Mouse (Mus musculus): ENCODE results near the gene Eif3l. TPM values are rescaled to one million over a fixed set of nuclear protein-coding genes. Genes with fewer than 3 reads are reported as not detected.

Gene Eif3l
- polyA plus RNA-seq, 1 experiment from 2014 or later: 241 TPM

DNA sequence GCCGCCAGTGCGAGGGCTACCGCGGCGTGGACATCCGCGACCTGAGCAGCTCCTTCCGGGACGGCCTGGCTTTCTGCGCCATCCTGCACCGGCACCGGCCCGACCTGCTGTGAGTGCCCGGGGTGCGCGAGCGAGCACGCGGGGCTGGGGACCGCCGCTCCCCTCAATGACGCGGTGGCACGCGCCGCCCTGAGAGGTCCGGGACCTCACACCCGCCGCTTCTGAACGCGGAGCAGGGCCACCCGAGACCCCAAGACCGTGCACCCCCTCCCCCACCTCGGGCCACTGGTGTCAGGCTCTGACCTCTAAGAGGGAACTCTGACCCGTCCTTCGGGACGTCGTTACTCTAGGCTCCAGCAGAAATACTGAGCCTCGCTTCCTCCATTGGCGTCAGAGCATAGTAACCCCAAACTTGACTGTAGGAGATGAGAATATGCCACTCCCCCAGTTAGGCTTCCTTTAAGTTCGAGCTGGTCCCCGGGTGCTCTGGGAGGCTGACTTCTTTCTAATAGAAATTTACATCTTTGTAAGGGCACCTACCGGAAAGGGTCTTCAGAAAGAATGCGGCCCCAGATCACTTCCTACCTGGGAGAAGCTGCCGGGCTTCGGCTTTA is 34.4 kb downstream of the Eif3l start:
- Histone ChIP-seq H3K4me2 (peak overlapping the region; percentile 96), H3K9me3 (no peaks in the 10 kb centered on the region), H3K27ac (peak overlapping the region; percentile 93), H3K9ac (replicated peaks) (peak overlapping the region; percentile 89), H3K4me3 (replicated peaks) (peak overlapping the region; percentile 92), H3K36me3 (peaks cover 21% of the 10 kb centered on the region; the same call in 1 of the 2 replicates), H3K27me3 (peaks cover 8% of the 10 kb centered on the region), H3K4me1 (replicated peaks) (peaks cover 36% of the 10 kb centered on the region)
- under 1% methylated on average over 46 of the region's 46 CpGs for WGBS
- peak; percentile 9; the same call in 1 of the 2 replicates for ATAC-seq (ENCODE audit: insufficient number of reproducible peaks, insufficient read depth, low FRiP score, low TSS enrichment, low read depth)

DNA sequence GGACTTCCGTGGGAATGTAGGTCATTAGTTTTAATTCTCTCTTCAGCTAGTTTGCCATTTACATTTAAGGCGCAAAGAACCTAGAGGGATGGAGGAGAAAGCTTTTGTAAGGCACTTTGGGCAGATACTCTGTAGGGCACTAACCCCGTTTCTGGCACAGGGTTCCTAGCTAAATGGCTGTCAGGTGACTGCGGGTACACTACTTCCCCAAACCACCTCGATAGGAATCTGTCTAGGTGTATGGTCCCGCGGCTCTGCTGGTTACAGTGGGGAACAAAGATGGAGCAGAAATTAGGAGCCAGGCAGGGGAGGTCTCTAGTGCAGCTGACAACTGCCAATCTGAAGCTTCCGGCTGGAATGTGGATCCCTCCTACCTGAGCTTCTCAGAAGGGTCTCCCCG is 35.1 kb downstream of the Eif3l start:
- H3K4me3 ChIP-seq (replicated peaks): peak overlapping the region; percentile 92
- peak overlapping the region; percentile 96 for H3K4me2 ChIP-seq
- H3K4me1 ChIP-seq (replicated peaks): peaks cover 36% of the 10 kb centered on the region
- peaks cover 8% of the 10 kb centered on the region for H3K27me3 ChIP-seq
- H3K27ac ChIP-seq: no peak overlapping the region
- no peak for ATAC-seq (ENCODE audit: insufficient number of reproducible peaks, insufficient read depth, low FRiP score, low TSS enrichment, low read depth)
- peaks cover 27% of the 10 kb centered on the region for H3K36me3 ChIP-seq
- peak overlapping the region; percentile 89 for H3K9ac ChIP-seq (replicated peaks)
- no peaks in the 10 kb centered on the region for H3K9me3 ChIP-seq
- 18% methylated on average over 9 of the region's 9 CpGs for WGBS

DNA sequence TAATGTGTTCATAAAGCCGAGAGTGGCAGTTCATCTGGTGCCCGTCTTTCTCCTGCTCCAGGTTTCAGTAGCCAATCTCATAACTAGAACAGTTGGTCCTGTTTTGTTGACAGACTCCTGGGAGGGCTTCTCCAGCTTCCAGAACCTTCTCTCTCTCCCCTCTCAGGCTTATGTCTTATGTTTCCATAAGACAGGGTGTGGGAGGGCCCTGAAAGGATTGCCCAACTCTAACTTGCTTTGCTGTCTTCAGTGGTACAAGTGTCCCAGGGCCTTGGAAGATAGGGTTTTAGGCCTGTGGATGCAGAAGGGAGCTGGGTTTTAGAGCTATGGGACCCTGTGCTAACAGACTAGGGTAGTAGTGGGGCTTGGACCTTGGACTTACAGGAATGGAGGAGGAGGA is 35.5 kb downstream of the Eif3l start:
- Histone ChIP-seq H3K27ac (no peak overlapping the region), H3K9me3 (no peaks in the 10 kb centered on the region), H3K4me1 (replicated peaks) (peaks cover 36% of the 10 kb centered on the region), H3K27me3 (peaks cover 8% of the 10 kb centered on the region), H3K4me2 (peak overlapping the region; percentile 96), H3K36me3 (peaks cover 32% of the 10 kb centered on the region), H3K9ac (replicated peaks) (no peak overlapping the region; the same call in 1 of the 2 replicates), H3K4me3 (replicated peaks) (peak overlapping the region; percentile 92)
- ATAC-seq (ENCODE audit: insufficient number of reproducible peaks, insufficient read depth, low FRiP score, low TSS enrichment, low read depth): no peak
- WGBS: 57% methylated on average over 2 of the region's 2 CpGs

- no peak for ATAC-seq (ENCODE audit: insufficient number of reproducible peaks, insufficient read depth, low FRiP score, low TSS enrichment, low read depth)
- Histone ChIP-seq H3K4me1 (replicated peaks) (peaks cover 36% of the 10 kb centered on the region), H3K9me3 (no peaks in the 10 kb centered on the region), H3K9ac (replicated peaks) (no peak overlapping the region), H3K4me3 (replicated peaks) (no peak overlapping the region), H3K27ac (no peak overlapping the region), H3K27me3 (peaks cover 8% of the 10 kb centered on the region), H3K4me2 (no peak overlapping the region), H3K36me3 (peaks cover 44% of the 10 kb centered on the region)
- WGBS: 91% methylated on average over 4 of the region's 4 CpGs
Measured at GRCm38 (mm10) chr15:79111774-79112173, 36.8 kb downstream of the Eif3l start.

GRCm38 (mm10) chr15:79115276-79115675 is 40.3 kb downstream of the Eif3l start:
- H3K9me3 ChIP-seq: no peaks in the 10 kb centered on the region
- H3K27ac ChIP-seq: 0 out of 2 replicates have a peak overlapping the region, but pooled peaks have one; percentile 23
- no peak overlapping the region for H3K4me2 ChIP-seq
- peaks cover 4% of the 10 kb centered on the region; the same call in 1 of the 2 replicates for H3K27me3 ChIP-seq
- WGBS: 58% methylated on average over 5 of the region's 5 CpGs
- H3K36me3 ChIP-seq: peaks cover 79% of the 10 kb centered on the region
- no peak for ATAC-seq (ENCODE audit: insufficient number of reproducible peaks, insufficient read depth, low FRiP score, low TSS enrichment, low read depth)
- H3K9ac ChIP-seq (replicated peaks): peak overlapping the region; percentile 23; the same call in 1 of the 2 replicates
- peaks cover 16% of the 10 kb centered on the region for H3K4me1 ChIP-seq (replicated peaks)
- no peak overlapping the region for H3K4me3 ChIP-seq (replicated peaks)

DNA sequence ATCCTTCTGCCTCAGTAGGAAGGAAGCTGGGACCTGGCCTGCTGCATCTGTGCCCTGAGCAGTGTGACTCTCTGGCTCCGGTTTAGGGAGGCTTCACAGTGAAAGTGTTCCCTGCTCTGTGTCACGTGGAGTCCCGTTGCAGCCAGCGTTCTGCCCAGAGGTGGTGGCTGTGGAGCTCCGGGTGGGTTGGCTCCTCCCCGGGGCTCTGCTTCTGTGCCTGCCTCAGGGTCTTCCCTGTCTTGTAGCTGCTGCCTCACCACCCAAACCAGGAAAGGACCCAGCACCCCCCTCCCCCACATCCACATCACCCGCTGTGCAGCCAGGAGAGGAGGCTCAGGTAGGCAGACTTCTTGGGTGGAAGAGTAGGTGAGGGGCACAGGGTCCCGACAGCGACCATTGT is 44.5 kb downstream of the Eif3l start:
- WGBS: 80% methylated on average over 9 of the region's 9 CpGs

GRCm38 (mm10) chr15:79122119-79122518 is 47.1 kb downstream of the Eif3l start:
- Histone ChIP-seq H3K9me3 (no peaks in the 10 kb centered on the region), H3K9ac (replicated peaks) (no peak overlapping the region), H3K27me3 (no peaks in the 10 kb centered on the region), H3K4me3 (replicated peaks) (no peak overlapping the region), H3K27ac (no peak overlapping the region), H3K36me3 (peaks cover 98% of the 10 kb centered on the region), H3K4me1 (replicated peaks) (0 out of 2 replicates have a peak, but pooled peaks cover 3% of the 10 kb centered on the region), H3K4me2 (no peak overlapping the region)
- no peak for ATAC-seq (ENCODE audit: insufficient number of reproducible peaks, insufficient read depth, low FRiP score, low TSS enrichment, low read depth)
- WGBS: 68% methylated on average over 4 of the region's 4 CpGs

More for the DNA sequence above, 44.5 kb downstream of the Eif3l start:
- Histone ChIP-seq H3K4me2 (no peak overlapping the region), H3K36me3 (peaks cover 98% of the 10 kb centered on the region), H3K27me3 (no peaks in the 10 kb centered on the region), H3K27ac (no peak overlapping the region), H3K9me3 (no peaks in the 10 kb centered on the region), H3K4me3 (replicated peaks) (no peak overlapping the region), H3K4me1 (replicated peaks) (0 out of 2 replicates have a peak, but pooled peaks cover 3% of the 10 kb centered on the region), H3K9ac (replicated peaks) (no peak overlapping the region)
- no peak for ATAC-seq (ENCODE audit: insufficient number of reproducible peaks, insufficient read depth, low FRiP score, low TSS enrichment, low read depth)

DNA sequence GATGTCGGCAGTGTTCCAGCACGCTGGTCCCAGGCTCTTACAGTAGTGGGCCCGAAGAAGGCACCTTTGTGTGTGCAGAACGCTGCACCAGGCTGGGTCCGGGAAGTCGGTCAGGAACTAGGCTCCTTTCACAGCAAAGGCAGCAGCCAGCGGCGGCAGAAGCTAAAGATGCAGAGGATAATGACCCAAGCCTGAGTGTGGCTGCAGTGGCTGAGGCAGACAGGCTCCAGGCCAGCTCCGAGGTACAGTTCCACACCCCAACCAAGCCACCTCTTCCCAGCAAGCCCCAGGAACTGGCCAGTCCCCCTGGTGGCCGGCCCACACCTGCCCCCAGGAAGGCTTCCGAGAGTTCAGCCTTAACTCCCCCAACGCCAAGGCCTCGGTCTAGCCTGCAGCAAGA is 47.6 kb downstream of the Eif3l start:
- Histone ChIP-seq H3K4me2 (no peak overlapping the region), H3K9ac (replicated peaks) (no peak overlapping the region), H3K36me3 (peaks cover 98% of the 10 kb centered on the region), H3K27ac (no peak overlapping the region), H3K9me3 (no peaks in the 10 kb centered on the region), H3K4me3 (replicated peaks) (no peak overlapping the region), H3K27me3 (no peaks in the 10 kb centered on the region), H3K4me1 (replicated peaks) (0 out of 2 replicates have a peak, but pooled peaks cover 3% of the 10 kb centered on the region)
- ATAC-seq (ENCODE audit: insufficient number of reproducible peaks, insufficient read depth, low FRiP score, low TSS enrichment, low read depth): no peak
- 79% methylated on average over 13 of the region's 13 CpGs for WGBS

DNA sequence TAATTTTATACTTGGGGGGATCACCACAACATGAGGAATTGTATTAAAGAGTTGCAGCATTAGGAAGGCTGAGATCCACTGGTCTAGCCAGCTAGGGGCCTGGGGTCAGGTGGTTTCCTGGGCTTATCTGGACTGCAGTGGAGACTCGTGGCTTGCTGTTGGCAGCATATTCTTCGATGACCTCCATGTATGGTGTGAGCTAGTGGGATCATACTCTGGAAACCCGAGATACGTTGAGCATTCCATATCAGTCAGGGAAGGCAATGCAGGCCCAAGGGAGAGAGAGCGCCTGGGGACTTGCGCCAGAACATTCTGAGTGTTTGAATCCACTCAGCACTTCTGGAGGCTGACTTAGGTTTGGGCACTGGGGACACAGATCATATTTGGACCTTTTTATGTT is 48.8 kb downstream of the Eif3l start:
- 86% methylated on average over 6 of the region's 6 CpGs for WGBS
- Histone ChIP-seq H3K27me3 (no peaks in the 10 kb centered on the region), H3K4me3 (replicated peaks) (no peak overlapping the region), H3K9me3 (peaks cover 6% of the 10 kb centered on the region; the same call in 1 of the 2 replicates), H3K9ac (replicated peaks) (no peak overlapping the region), H3K36me3 (peaks cover 98% of the 10 kb centered on the region), H3K4me1 (replicated peaks) (0 out of 2 replicates have a peak, but pooled peaks cover 3% of the 10 kb centered on the region), H3K4me2 (no peak overlapping the region), H3K27ac (no peak overlapping the region)
- ATAC-seq (ENCODE audit: insufficient number of reproducible peaks, insufficient read depth, low FRiP score, low TSS enrichment, low read depth): no peak

- H3K4me2 ChIP-seq: no peak overlapping the region
- H3K9me3 ChIP-seq: peaks cover 6% of the 10 kb centered on the region; the same call in 1 of the 2 replicates
- no peaks in the 10 kb centered on the region for H3K27me3 ChIP-seq
- 0 out of 2 replicates have a peak, but pooled peaks cover 3% of the 10 kb centered on the region for H3K4me1 ChIP-seq (replicated peaks)
- H3K36me3 ChIP-seq: peaks cover 96% of the 10 kb centered on the region
- H3K27ac ChIP-seq: no peak overlapping the region
- ATAC-seq (ENCODE audit: insufficient number of reproducible peaks, insufficient read depth, low FRiP score, low TSS enrichment, low read depth): no peak
- H3K9ac ChIP-seq (replicated peaks): no peak overlapping the region
- no peak overlapping the region for H3K4me3 ChIP-seq (replicated peaks)
- 80% methylated on average over 10 of the region's 10 CpGs for WGBS
Measured at GRCm38 (mm10) chr15:79124331-79124875, 49.4 kb downstream of the Eif3l start.

DNA sequence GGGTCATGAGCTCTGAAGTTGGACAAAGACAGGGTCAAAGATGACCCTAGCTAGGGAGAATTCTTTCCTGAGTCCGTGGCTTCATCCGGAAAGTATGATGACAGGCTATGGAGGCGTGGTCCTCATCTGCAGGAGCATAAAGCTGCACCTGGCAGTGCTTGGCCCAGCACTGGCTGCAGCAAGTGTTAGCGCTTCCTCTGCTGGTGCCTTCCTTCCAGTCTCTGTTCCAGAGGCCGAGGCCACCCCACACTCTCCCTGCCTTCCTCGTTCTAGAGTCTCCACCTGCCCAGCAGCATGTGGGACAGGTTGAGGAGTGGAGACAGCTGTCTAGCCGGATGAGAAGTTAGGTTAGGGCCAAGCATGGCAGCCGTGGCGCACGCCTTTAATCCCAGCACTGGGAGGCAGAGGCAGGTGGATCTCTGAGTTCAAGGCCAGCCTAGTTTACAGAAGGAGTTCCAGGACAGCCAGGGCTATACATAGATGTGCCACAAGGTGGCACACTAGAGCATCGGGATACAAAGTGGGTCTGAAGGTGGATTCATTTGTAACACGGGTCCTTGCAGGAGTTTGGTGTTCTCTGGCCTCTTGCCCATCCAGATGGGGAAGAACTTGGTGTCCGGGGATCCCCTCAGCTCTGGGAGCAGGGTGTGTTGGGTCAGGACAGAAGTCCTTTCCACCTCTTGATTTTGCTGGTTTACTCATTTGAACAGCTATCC is 51.4 kb downstream of the Eif3l start:
- no peak overlapping the region for H3K4me3 ChIP-seq (replicated peaks)
- WGBS: 83% methylated on average over 13 of the region's 13 CpGs
- 0 out of 2 replicates have a peak, but pooled peaks cover 3% of the 10 kb centered on the region for H3K4me1 ChIP-seq (replicated peaks)
- peaks cover 96% of the 10 kb centered on the region for H3K36me3 ChIP-seq
- no peak overlapping the region for H3K4me2 ChIP-seq
- H3K9ac ChIP-seq (replicated peaks): no peak overlapping the region
- ATAC-seq (ENCODE audit: insufficient number of reproducible peaks, insufficient read depth, low FRiP score, low TSS enrichment, low read depth): no peak
- H3K27me3 ChIP-seq: no peaks in the 10 kb centered on the region
- no peak overlapping the region for H3K27ac ChIP-seq
- H3K9me3 ChIP-seq: peaks cover 6% of the 10 kb centered on the region; the same call in 1 of the 2 replicates
